Mouse (Mus musculus) thymus, postnatal 36 days (tissue): ENCODE data around the gene Ttll5.

Source experiments
- DNase-seq, 2 experiments: peaks; one replicate each; pipeline ENCODE4 v3.0.0; 2022; ENCODE audit warnings: mixed read lengths in 2 of 2

The Ttll5 gene

GRCm38 (mm10) chr12:85930713-85931112 lies 106.3 kb downstream of the Ttll5 start:
- DNase-seq, result no peak

GRCm38 (mm10) chr12:85933241-85933640 lies 108.8 kb downstream of the Ttll5 start:
- DNase-seq, result no peak

GRCm38 (mm10) chr12:85937384-85937783 lies 112.9 kb downstream of the Ttll5 start:
- DNase-seq, result no peak

- no peak for DNase-seq
Observed at GRCm38 (mm10) chr12:85943456-85943855, 119.0 kb downstream of the Ttll5 start.

- DNase-seq, result no peak
Observed at GRCm38 (mm10) chr12:85944419-85944818, 120.0 kb downstream of the Ttll5 start.

- DNase-seq, result no peak
Observed at GRCm38 (mm10) chr12:85947161-85947560, 122.7 kb downstream of the Ttll5 start.

GRCm38 (mm10) chr12:85949667-85950066 lies 125.2 kb downstream of the Ttll5 start:
- no peak for DNase-seq

GRCm38 (mm10) chr12:85950371-85950770 lies 125.9 kb downstream of the Ttll5 start:
- no peak for DNase-seq

GRCm38 (mm10) chr12:85951036-85951435 lies 126.6 kb downstream of the Ttll5 start:
- DNase-seq, result no peak

GRCm38 (mm10) chr12:85951822-85952221 lies 127.4 kb downstream of the Ttll5 start:
- peak in 1 of 2 experiments; percentile 25 for DNase-seq

GRCm38 (mm10) chr12:85952349-85952748 lies 127.9 kb downstream of the Ttll5 start:
- no peak for DNase-seq

GRCm38 (mm10) chr12:85954167-85954566 lies 129.7 kb downstream of the Ttll5 start:
- DNase-seq, result no peak

- DNase-seq, result no peak
Observed at GRCm38 (mm10) chr12:85955062-85955461, 130.6 kb downstream of the Ttll5 start.

- no peak for DNase-seq
Observed at GRCm38 (mm10) chr12:85955690-85956089, 131.2 kb downstream of the Ttll5 start.

- DNase-seq, result no peak
Observed at GRCm38 (mm10) chr12:85956251-85956650, 131.8 kb downstream of the Ttll5 start.

- no peak for DNase-seq
Observed at GRCm38 (mm10) chr12:85958460-85958859, 134.0 kb downstream of the Ttll5 start.

GRCm38 (mm10) chr12:85959822-85960501 lies 135.5 kb downstream of the Ttll5 start:
- no peak for DNase-seq

- DNase-seq, result no peak
Observed at GRCm38 (mm10) chr12:85960699-85961098, 136.2 kb downstream of the Ttll5 start.

GRCm38 (mm10) chr12:85963160-85963559 lies 138.7 kb downstream of the Ttll5 start:
- no peak for DNase-seq

GRCm38 (mm10) chr12:85963699-85964098 lies 139.2 kb downstream of the Ttll5 start:
- peak; percentile 25 to 46 for DNase-seq

- no peak for DNase-seq
Observed at GRCm38 (mm10) chr12:85964436-85964835, 140.0 kb downstream of the Ttll5 start.

GRCm38 (mm10) chr12:85967812-85968211 lies 143.4 kb downstream of the Ttll5 start:
- no peak for DNase-seq

- no peak for DNase-seq
Observed at GRCm38 (mm10) chr12:85968409-85968808, 143.9 kb downstream of the Ttll5 start.

GRCm38 (mm10) chr12:85969571-85969970 lies 145.1 kb downstream of the Ttll5 start:
- DNase-seq, result peak; percentile 61 to 79

GRCm38 (mm10) chr12:85970191-85970590 lies 145.7 kb downstream of the Ttll5 start:
- DNase-seq, result no peak
